Mouse (Mus musculus): ENCODE data around the gene Gorasp2.

- TF ChIP-seq CTCF (IDR thresholded peaks at IDR 0.05; ENCODE audit: low read depth, low read length) (no peak), POLR2A (IDR thresholded peaks at IDR 0.05; ENCODE audit: insufficient read depth, low read length) (no peak)
Measured at GRCm38 (mm10) chr2:70735534-70735933, 74.2 kb downstream of the Gorasp2 start.

All from ES-Bruce4 (cell line).